Mouse (Mus musculus) telencephalon, adult 2 months (tissue): ENCODE measurements at regions not wholly inside any gene's neighbourhood (a gene's known extent, or its start where the extent isn't known, plus 50 kb on each side); places are given as distances from the start of the nearest gene placed in this dataset.

Experiments used
- DNase-seq: peaks from one replicate; pipeline ENCODE4 v3.0.0-alpha.2; 2011; ENCODE audit warnings: low read depth, low spot score

DNA sequence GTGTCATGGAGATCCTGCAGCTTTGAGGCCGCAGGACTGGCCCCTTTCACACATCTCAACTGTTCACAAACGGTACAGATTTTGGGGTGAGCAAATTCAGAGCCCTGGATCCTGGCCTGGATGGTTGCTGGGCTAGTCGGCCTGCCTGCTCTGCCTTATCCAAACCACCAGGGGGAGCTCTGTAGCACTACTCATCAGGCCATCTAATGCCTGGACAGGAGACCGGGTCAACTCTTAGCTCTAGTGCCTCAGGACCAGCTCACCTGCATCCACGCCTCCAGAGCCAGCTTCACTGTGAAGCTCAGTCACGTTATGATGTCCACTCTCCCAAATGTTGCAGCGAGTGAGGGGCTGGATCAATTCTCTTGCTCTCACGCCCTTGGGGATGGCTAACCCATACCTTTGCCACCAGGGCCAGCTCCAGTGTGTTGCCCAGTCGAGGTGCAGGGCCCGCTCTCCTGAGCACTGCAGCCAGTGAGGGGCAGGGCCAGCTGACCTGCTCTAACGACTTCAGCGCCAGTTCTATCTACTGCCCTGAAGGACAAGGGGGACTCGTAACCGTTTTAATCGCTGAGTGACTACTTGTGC, 206.8 kb downstream of the Etnk1 start:
- DNase-seq = no peak

- DNase-seq = no peak
These were observed 209.1 kb downstream of the Etnk1 start for GRCm38 (mm10) chr6:143375951-143376713.

DNA sequence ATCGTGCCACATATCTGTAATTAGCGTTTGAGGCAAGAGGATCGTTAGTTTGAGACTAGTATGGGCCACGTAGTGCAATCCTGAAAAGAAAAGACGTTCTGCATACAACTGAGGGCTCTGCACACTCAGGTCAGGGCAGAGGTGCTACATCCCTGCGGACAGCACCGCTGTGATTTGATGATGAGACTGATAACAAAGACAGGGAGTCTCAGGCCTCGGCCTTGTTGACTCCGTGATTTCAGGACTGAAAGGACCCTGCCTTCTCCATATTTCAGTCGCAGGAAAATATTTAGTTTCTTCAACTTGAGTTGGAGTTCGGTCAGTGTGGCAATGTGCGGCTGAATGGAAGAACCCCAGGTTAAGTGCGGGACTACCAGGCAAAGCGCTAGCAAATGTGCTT, 210.1 kb downstream of the Etnk1 start:
- no peak for DNase-seq

DNA sequence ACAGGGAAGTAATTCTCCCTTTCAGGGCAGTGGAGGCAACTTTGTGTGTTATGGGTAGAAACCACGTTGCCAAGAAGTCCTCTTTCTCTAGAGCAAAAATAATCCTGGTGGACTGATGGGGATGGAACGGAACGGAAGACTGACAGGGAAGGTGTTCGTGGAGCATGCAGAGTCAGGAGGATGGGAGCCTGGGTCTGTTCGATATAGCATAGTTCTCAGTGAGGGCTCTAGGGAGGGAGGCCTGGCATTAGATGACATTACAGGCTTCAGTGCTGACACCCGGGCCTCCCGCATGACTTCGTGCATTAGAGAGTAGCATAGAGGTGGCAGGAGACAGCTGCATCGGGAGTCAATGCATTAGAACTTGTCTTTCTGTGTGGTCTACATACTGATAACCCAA, 211.1 kb downstream of the Etnk1 start:
- no peak for DNase-seq

DNA sequence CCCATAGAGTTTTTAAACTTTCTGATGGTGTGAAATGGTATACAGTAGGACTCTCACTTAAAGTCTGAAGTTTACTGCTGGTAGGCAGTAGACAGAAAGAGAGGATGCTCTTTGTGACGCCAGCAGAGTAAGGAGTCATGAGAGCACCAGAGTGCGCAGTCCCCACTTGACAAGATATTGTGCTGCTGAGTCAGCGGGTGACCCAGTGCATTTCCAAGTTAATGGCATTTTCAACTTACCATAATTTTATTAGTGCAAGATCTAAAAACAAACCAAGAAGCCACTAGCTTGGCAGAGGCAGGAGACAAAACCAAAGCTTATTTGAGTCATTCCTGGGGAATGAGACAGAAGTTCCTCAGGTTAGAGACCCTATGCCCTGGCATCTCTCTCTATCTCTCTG, 213.5 kb downstream of the Etnk1 start:
- no peak for DNase-seq

DNA sequence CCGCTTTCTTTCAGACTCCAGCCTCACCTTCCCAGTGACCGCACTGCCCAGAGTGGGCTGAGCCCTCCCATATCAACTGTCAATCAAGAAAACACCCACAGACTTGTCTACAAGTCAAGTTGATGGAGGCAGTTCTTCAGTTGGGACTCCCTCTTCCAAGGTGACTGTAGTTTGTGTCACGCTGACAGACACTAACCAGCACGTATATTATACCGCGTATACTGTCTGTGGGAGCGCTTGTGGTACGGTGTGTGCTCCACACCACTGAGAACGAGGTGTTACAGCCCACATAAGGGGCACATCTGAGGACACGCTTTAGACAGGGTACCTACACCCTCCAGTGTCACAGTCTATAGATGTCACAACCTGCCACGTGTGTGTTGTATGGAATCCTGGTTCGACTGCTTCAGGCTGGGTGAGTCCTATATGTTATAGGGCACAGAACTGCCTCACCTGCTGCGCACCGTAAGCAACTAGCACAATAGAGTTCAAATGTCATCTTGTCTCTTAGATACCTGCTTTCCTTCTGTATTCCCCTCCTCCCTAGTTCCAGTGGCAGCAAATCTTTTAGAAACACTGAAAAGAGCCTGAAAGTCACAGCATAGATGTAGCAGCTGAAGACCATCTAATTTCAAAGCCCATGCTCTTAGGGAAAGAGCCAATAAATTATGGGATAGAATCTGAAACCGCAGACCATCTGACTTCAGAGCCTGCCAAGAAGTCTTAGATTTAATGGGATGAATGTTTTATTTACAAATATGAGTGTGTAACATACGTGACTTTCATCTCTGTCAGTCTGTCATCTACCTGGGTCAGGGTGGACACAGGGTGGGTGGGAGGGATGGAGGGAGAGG, 219.8 kb downstream of the Etnk1 start:
- DNase-seq = no peak

- no peak for DNase-seq
These were observed 226.7 kb downstream of the Etnk1 start for GRCm38 (mm10) chr6:143393543-143394207.

- DNase-seq = no peak
These were observed 227.4 kb downstream of the Etnk1 start for GRCm38 (mm10) chr6:143394377-143394776.

DNA sequence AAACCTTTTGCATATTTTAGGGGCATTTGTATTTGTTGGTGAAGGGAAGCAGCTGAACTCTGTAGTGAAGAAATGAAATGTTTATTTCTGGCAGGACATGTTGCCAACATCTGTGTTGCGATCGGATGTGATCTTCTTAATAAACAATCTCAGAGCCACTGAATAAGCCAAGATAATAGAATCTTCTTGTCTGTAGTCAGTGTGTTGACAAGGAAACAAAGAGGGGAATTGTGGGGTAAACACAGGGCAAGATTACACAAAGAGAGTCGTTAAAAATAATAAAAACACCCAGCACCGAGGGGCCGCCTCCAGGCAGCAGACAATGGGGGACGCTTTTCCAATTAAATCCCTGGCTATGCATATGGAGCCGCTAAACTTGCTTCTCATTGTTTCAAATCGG, 234.4 kb downstream of the Etnk1 start:
- DNase-seq = no peak

DNA sequence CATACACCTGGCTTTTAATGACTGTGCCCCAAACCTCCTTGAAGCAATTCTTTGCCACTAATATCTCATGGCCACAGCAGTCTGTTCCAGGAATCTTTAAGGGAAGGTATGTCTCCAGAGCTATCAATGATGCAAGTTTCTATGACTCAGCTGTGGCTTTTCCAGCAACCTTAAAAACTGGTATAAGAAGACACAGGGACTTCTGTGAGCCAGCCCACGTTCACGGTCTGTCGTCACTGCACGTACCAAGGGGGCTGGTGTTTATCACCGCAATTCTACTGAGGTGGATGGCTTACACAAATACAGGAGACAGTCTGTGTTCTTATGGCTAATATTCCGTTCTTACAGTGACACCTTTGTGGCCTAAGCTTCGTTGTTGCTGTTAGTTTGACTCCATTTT, 234.9 kb downstream of the Etnk1 start:
- peak; percentile 29 for DNase-seq

- DNase-seq = no peak
These were observed 235.7 kb downstream of the Etnk1 start for GRCm38 (mm10) chr6:143402766-143403165.

GRCm38 (mm10) chr6:143404521-143404920, 237.5 kb downstream of the Etnk1 start:
- DNase-seq = no peak

DNA sequence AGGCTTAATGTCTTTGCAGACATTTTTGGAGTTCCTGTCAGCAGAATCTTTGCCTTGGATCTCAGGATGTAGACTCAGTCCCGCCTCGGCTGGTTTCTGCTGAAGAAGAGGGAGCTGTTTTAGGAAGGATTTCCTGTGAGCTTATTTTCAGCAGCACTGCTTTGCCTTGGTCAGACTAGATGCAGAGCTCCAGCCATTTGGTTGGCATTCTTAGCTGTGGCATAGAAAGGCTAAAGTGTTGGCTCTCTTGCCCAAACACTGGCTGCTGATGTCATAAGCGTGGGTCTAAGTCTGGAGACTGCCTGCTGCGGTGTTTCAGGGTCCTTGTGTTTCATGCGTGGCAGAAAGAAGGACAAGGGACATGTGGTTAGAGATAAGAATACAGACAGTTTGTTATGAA, 245.0 kb downstream of the Etnk1 start:
- DNase-seq = peak; percentile 40

DNA sequence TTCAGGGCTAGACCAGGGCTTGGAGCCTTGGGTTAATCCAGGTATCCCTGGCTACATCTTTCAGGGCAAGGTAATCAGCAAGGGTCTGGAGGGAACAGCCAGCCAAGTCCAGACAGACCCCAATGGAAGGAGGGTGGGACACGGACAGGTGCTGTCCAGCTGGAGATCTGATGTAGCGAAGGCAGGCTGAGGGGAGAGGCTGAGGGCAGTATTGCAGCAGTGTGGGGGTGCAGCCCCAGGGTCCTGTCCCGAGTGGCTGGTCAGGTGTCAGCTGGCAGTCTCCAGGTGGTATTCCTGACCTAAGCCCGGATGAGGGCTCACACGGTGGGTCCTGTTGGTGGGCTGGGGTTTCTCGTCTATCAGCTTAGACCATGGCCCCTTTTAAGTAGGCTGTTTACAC, 245.7 kb downstream of the Etnk1 start:
- DNase-seq = no peak

GRCm38 (mm10) chr6:143414590-143415382, 247.8 kb downstream of the Etnk1 start:
- peak; percentile 82 for DNase-seq

DNA sequence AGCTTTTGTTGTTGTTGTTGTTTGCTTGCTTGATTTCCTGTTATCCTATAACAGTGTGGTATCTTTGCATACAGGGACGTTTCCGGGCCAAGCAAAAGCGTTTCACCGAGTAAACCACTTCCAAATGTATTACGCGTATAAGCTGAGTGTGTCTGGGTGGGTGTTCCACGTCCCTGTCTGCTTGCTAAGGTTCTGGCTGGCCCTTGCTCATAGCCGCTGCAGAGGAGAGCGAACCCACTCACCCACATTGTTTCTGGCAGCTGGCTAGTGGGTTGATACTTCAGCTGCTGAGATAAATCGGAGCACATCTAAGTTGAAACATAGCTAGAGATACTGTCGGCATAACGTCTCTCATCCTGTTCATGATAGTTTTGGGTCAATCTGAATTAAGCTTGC, 248.4 kb downstream of the Etnk1 start:
- DNase-seq = peak; percentile 79

- DNase-seq = no peak
These were observed 252.9 kb downstream of the Etnk1 start for GRCm38 (mm10) chr6:143419872-143420271.

DNA sequence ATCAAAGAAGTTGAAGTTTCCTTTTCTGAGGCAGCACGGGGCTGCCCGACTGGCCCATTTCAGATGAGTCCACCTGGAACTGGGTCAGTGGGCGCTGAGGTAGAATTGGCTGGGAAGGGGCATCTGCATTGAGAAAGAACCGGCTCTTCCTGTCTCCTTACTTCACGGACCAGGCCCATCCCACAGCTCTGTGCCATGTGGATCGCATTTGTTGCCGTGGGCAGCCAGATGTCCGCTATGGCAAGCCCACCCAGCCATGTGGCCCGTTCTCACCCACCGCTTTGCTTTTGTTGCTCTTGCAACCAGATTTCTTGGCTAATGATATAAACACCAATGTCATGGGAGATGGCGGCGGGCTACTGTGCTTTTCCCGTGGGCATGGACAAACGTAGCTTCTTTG, 256.0 kb downstream of the Etnk1 start:
- DNase-seq = no peak

DNA sequence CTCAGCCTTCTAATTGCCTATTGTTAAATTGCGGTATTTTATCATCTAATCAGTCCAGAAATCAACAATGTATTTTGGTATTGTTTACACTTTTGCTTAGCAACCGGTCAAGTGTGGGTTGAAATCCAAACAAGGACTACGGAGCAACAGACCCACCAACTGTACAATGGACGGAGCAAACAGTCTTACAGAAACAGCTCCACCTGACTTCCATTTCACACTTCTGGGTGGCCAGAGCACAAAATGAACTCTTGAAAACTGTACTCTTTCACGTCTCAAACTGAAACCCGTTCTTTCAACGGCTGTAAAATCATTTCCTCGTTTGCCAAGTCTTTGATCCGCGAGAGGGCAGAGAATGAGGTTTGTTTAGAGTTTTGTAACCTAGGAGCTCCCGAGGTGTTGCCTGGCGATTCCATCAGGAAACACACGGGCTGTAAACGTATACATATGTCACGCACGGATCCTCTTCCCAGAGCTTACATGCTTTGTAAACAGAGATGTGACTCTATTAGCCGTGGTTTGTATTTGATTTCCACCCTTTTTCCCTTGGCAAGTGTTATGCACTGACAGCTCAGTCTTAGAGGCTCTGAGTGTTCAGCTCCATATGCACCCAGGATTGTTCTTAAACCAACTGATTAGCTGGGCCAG, 258.3 kb downstream of the Etnk1 start:
- DNase-seq = no peak

DNA sequence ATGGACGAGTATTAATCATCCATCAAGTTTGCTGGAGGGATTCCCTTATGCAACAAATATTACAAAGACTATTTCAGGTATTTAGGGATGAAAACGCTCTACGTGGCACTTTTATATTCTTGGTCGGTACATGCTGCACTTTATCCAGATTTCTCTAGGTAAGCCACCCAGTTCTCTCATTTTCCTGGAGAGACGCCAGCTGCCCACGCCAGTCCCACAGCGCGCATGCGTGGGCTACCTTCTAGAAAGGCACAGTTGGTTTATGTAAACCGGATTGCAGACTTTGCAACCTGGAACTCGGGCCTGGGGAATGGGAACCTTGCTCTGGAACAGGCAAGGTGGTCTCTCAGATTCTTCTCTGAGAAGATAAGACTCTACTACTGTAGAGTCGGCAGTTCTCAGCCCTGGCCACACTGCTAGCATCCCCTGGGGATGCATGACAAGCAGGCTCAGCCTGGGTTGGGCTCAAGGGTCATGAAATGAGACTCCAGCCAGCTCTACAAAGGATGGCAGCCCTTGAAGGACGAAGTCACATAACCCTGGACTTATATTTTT, 265.0 kb downstream of the Etnk1 start:
- DNase-seq = peak; percentile 70
